Mouse (Mus musculus): ENCODE results near the gene Ino80d. TPM values are rescaled to one million over a fixed set of nuclear protein-coding genes. Genes with fewer than 3 reads are reported as not detected.

Gene Ino80d
- polyA plus RNA-seq, 1 experiment: 15.1 TPM

GRCm38 (mm10) chr1:62909126-62909525 lies 205.3 kb downstream of the Ino80d start:
- WGBS: 72% methylated on average over 5 of the region's 5 CpGs

GRCm38 (mm10) chr1:62908508-62908907 lies 206.0 kb downstream of the Ino80d start:
- no peaks in the 10 kb centered on the region for H3K36me3 ChIP-seq (ENCODE audit: control insufficient read depth, insufficient read depth, low read length)
- H3K27ac ChIP-seq (ENCODE audit: insufficient read depth, low read length): no peak overlapping the region
- WGBS: 70% methylated on average over 6 of the region's 6 CpGs
- no peak for TF ChIP-seq POLR2A (IDR thresholded peaks at IDR 0.05; ENCODE audit: low read depth, low read length)
- TF ChIP-seq CTCF (IDR thresholded peaks at IDR 0.05; ENCODE audit: extremely low read depth, insufficient read depth, insufficient read length, insufficient replicate concordance): no peak
- H3K4me3 ChIP-seq (ENCODE audit: extremely low read depth, insufficient read depth, insufficient read length): no peak overlapping the region
- H3K27me3 ChIP-seq (ENCODE audit: control insufficient read depth, insufficient read depth, low read length): no peaks in the 10 kb centered on the region
- no peak for DNase-seq (ENCODE audit: low read depth in 1 of 2, low spot score in 2 of 2)
- no peaks in the 10 kb centered on the region for H3K4me1 ChIP-seq (ENCODE audit: control insufficient read depth, insufficient read depth, insufficient read length)

More at GRCm38 (mm10) chr1:62909126-62909525, 205.3 kb downstream of the Ino80d start:
- Histone ChIP-seq H3K36me3 (ENCODE audit: control insufficient read depth, insufficient read depth, low read length) (no peaks in the 10 kb centered on the region), H3K4me3 (ENCODE audit: extremely low read depth, insufficient read depth, insufficient read length) (no peak overlapping the region), H3K27me3 (ENCODE audit: control insufficient read depth, insufficient read depth, low read length) (no peaks in the 10 kb centered on the region), H3K4me1 (ENCODE audit: control insufficient read depth, insufficient read depth, insufficient read length) (no peaks in the 10 kb centered on the region), H3K27ac (ENCODE audit: insufficient read depth, low read length) (no peak overlapping the region)
- TF ChIP-seq CTCF (IDR thresholded peaks at IDR 0.05; ENCODE audit: extremely low read depth, insufficient read depth, insufficient read length, insufficient replicate concordance): no peak
- no peak for TF ChIP-seq POLR2A (IDR thresholded peaks at IDR 0.05; ENCODE audit: low read depth, low read length)
- DNase-seq (ENCODE audit: low read depth in 1 of 2, low spot score in 2 of 2): no peak

Other genes starting within 250 kb of the Ino80d start
- 360 and 416 TPM in 2 replicates for gene Eef1b2, start 62.2 kb upstream of the Ino80d start, polyA plus RNA-seq (2012; rRNA removed)
- 12.6 TPM in 2 replicates for gene Ndufs1, start 62.2 kb upstream of the Ino80d start, polyA plus RNA-seq (2012; rRNA removed)
- gene Gpr1, start 99.9 kb upstream of the Ino80d start, polyA plus RNA-seq (2012; rRNA removed): 0.06 TPM in 1 of 2 replicates, not detected in the other
- under 0.01 TPM in 1 of 2 replicates, not detected in the other for gene Zdbf2, start 158.6 kb upstream of the Ino80d start, polyA plus RNA-seq (2012; rRNA removed)